Mouse (Mus musculus) testis, postnatal 14 days (tissue): ENCODE results near the gene 4930544G11Rik.

Experiments
- DNase-seq: peaks from one replicate; pipeline ENCODE4 v3.0.0; 2021; ENCODE audit warnings: low spot score

The 4930544G11Rik gene

DNA sequence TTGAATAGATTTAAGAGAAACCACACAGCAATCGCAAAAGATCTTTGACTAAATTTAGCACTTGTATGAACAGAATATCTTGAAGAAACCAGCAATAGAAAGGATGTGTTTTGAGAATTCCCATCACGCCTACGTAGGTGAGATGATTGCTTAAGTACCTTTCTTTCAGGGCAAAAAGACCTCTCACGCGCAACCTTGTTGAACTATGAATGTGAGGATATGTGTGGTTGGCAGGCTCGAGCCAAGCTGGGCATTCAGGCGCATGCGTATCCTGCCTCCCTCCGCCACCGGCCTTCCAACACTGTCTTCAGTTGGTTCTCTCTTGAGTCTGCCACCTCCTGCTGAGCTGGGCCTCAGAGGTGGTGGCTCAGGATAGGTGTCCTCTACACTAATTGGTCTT, at the start of gene 4930544G11Rik:
TSS of gene 4930544G11Rik (plus strand) at position 301 of the 400 bp plus-strand sequence.
- peak; percentile 7 for DNase-seq

- no peak for DNase-seq
Observed at GRCm38 (mm10) chr6:65906657-65907182, 45.7 kb upstream of the 4930544G11Rik start.

DNA sequence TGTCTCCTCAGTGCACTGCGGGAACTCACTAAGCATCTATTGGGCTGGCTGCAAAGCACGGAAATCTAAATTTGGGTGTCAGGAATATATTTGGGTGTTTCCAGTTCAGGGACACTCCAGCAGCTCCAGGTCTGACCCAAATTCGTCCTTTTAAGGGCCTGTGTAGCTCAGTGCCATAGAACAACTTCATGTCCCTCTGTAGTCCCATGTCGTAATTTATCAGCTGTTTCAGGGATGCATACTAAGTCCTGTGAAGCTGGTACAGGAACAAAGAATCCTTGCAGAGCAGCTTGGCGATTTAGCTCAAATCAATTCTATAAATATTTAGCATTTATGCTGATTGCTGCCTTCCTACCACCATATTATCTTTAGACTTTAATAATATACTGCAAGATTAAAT, 37.0 kb upstream of the 4930544G11Rik start:
- DNase-seq, result no peak

- DNase-seq, result no peak
Observed at GRCm38 (mm10) chr6:65921703-65922102, 30.7 kb upstream of the 4930544G11Rik start.

GRCm38 (mm10) chr6:65923501-65924084, 28.8 kb upstream of the 4930544G11Rik start:
- DNase-seq, result no peak

GRCm38 (mm10) chr6:65925737-65926333, 26.6 kb upstream of the 4930544G11Rik start:
- DNase-seq, result no peak

DNA sequence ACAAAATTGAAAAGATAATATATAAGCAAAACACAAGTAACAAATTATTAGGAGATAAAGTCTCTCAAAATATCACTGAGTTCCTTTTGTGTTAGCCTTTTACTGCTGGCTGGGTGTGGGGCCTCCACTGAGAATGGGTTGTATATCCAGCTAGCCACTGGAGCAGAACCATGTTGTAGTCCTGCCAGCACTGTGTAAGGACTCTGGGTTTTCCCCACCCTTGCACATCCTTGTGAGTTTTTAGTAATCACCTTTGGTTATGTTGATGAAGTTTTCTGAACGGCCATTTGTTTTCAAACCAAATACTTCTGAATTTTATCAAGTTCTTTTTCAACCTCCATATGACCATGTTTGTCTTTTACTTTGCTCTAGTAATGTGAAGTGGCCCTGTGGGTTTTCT, 21.9 kb upstream of the 4930544G11Rik start:
- no peak for DNase-seq

- DNase-seq, result no peak
Observed at GRCm38 (mm10) chr6:65932776-65933175, 19.6 kb upstream of the 4930544G11Rik start.

DNA sequence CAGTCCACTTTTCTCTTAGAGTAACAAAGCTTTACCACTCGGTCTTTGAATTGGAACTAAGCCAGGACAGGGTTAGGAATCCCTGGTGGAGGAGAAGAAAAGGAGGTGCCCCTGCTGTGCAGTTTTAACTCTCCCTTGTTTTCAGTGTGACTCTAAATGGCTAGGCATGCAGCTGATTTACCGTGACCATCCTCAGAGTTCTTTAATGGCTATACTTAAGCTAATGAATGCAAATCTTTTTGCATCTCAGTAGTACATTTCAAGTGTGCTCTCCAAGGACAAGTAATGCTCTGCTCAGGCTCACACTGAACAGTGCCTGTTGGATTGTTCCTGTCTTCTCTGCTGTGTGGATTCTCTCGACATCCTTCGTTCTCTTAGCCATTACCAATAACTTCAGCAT, 19.2 kb upstream of the 4930544G11Rik start:
- DNase-seq, result no peak

DNA sequence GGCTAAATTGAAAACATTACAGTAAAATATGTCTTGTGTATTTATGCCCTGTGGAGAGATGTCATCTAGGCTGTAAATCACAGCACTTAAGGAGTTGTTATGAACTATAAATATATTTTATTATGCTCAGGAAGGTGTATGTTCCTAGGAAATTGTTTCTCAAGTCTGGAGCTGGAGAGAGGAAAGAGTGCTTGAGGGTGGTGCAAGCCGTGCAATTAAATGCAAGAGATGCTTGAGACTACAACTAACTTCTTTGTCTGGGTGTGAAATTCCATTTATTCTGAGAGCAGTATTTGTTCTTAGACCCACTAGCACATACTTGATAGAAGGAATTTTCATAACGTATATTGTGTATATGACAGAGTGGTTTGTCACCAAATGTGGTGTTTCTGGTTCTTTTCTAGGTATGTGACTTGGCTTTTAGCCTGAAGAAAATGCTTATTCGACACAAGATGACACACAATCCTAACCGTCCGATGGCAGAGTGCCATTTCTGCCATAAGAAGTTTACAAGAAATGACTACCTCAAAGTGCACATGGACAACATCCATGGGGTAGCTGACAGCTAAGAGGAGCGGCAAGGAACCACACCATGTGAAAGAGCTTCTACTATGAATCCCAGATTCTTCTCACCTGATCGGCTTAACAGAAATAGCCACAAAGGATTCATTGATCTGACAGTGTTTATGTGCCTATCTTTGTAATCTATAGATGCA, 16.7 kb upstream of the 4930544G11Rik start:
- DNase-seq, result no peak

GRCm38 (mm10) chr6:65950492-65950891, 1.9 kb upstream of the 4930544G11Rik start:
- no peak for DNase-seq

GRCm38 (mm10) chr6:65969386-65970111, 17.1 kb downstream of the 4930544G11Rik start:
- DNase-seq, result no peak

DNA sequence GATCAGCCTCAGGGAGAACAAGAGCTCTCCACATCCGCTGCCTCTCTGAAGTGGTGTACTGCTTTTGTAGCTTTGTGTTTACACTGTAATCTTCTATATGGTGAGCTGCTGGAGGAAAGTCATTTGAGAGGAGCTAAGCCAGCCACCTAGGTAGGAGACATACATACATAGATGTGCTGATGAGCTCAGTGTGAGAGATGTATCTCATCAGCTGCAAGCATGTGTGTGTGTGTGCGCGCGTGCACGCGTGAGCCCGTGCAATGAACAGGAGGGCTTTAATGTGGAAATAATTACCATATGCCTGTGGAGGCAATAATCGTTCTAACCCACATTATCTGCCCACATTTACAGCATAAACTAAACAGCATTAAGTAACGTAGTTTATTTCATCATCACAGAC, 18.0 kb downstream of the 4930544G11Rik start:
- no peak for DNase-seq

DNA sequence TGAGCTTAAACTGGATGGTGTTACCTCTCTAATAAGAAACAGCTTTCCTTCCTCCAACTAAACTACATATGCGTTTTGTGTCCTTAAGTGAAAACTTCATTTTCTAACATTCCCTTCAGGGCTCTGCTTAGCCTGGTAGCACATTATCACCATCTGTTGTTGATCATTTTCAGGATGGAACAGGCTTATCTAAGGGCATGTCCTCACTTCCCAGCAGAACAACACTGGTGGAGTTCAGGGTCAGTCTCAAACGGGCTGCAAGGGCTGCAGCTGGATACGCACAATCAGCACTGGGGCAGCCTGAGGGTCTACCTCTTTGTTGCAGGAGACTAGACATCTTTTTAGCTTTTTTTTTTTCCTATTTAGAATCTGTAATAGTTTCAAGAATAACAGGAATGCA, 39.7 kb downstream of the 4930544G11Rik start:
- DNase-seq, result no peak

GRCm38 (mm10) chr6:65998343-65998742, 45.9 kb downstream of the 4930544G11Rik start:
- no peak for DNase-seq
